Mouse (Mus musculus) megakaryocyte, embryonic 14.5 days (primary cell): ENCODE results near the gene Prkcz.

Source experiments
- FLI1 ChIP-seq: IDR thresholded peaks from 2 replicates; pipeline ENCODE4 v1.6.1; 2012; ENCODE audit warnings: low read length, inconsistent platforms, mixed read lengths
- GATA1 ChIP-seq: IDR thresholded peaks from 3 replicates; pipeline ENCODE4 v1.6.1; 2012; ENCODE audit warnings: mixed read lengths, low read length, inconsistent platforms, borderline replicate concordance

DNA sequence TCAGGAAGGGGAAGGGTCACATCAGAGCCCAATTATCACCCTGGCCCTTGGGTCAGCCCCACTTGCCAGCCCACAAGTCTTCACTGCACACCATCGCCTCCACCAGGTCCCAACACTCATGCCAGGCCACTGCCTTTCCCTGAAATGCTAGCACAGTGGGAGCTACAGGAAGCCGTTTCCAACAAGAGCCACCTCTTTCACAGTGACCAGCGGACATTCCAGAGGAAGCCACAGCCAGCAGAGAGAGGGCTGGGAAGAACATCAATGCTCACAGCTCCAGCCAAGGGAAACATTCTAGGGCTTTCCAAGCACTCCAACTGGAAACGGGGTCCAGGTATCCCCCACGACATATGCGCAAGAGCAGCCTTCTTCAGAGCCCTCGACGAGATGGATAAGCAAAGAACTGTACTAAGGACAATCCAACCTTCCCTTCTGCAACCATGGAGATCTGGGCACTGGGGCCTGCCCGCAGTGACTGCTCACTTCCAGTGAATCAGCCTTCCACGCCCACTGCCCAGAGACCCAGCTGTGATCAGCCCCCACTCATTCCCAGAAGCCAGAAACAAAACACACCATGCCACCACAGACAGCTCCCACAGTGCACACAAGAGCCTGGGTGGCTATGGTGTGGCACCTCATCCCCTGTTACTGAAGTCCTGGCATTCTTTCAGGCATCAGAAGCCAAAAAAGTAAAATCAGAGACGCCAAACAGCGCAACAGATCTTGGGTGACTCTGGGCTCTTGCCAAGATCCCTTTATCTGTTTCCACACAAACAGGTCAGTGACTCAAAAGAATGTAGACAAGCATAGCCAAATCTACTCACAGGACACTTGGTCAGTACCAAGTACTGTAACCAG lies 145.2 kb downstream of the Prkcz start:
- TF ChIP-seq GATA1 (no peak), FLI1 (no peak)
